Mouse (Mus musculus) heart, embryonic 10.5 days (tissue): ENCODE data around the gene Rgs10. TPM values are rescaled to one million over a fixed set of nuclear protein-coding genes. Genes with fewer than 3 reads are reported as not detected.

ENCODE experiments used
- DNase-seq: peaks from one replicate; pipeline ENCODE4 v3.0.0-alpha.2; 2017; ENCODE audit warnings: low spot score
- H3K27ac ChIP-seq: fragments of 300-500 bp; sonication (generic); 2 replicates; pipeline ENCODE4 v1.5.1; 2016; ENCODE audit warnings: mild to moderate bottlenecking
- H3K27me3 ChIP-seq: fragments of 300-500 bp; sonication (generic); 2 replicates; pipeline ENCODE4 v1.6.1; 2016; ENCODE audit warnings: mild to moderate bottlenecking; ENCODE audit not compliant: poor library complexity, insufficient read depth, severe bottlenecking
- H3K36me3 ChIP-seq: fragments of 300-500 bp; sonication (generic); 2 replicates; pipeline ENCODE4 v1.6.1; 2016; ENCODE audit warnings: mild to moderate bottlenecking, moderate library complexity
- H3K4me1 ChIP-seq: fragments of 300-500 bp; sonication (generic); 2 replicates; pipeline ENCODE4 v1.6.1; 2016; ENCODE audit warnings: mild to moderate bottlenecking
- H3K4me3 ChIP-seq: fragments of 300-500 bp; sonication (generic); 2 replicates; pipeline ENCODE4 v1.5.1; 2016; ENCODE audit warnings: mild to moderate bottlenecking, moderate library complexity
- H3K9me3 ChIP-seq: fragments of 300-500 bp; sonication (generic); 2 replicates; pipeline ENCODE4 v1.6.1; 2016; ENCODE audit warnings: mild to moderate bottlenecking, moderate library complexity
- WGBS: fragments of 180-500 bp; shearing (Covaris S2); methylation state at CpG from one replicate; pipeline ENCODE4 v1.1.7; 2016; 5-methylcytosine and 5-hydroxymethylcytosine counted together
- polyA plus RNA-seq: library from polyadenylated mRNA; unstranded; fragments of >200 nt; fragmentation: Nextera tagmentation; extraction: Ambion mirVana; gene quantifications from 2 replicates; pipeline ENCODE4 v1.2.1, GENCODE M21; 2016

Gene Rgs10
- polyA plus RNA-seq, 1 experiment from 2014 or later = 19.3 TPM

- no peaks in the 10 kb centered on the region for H3K4me1 ChIP-seq
- DNase-seq = no peak
- WGBS = 76% methylated on average over 10 of the region's 10 CpGs
- H3K4me3 ChIP-seq = no peak overlapping the region
- no peaks in the 10 kb centered on the region for H3K27me3 ChIP-seq
- no peak overlapping the region for H3K27ac ChIP-seq
- peaks cover 4% of the 10 kb centered on the region; the same call in 1 of the 2 replicates for H3K36me3 ChIP-seq
- no peaks in the 10 kb centered on the region for H3K9me3 ChIP-seq
These were observed 14.0 kb upstream of the Rgs10 start for GRCm38 (mm10) chr7:128432574-128432973.

GRCm38 (mm10) chr7:128422491-128422890 lies 3.9 kb upstream of the Rgs10 start:
- WGBS = 63% methylated on average over 3 of the region's 3 CpGs
- H3K4me3 ChIP-seq = no peak overlapping the region
- DNase-seq = no peak
- no peak overlapping the region for H3K27ac ChIP-seq
- no peaks in the 10 kb centered on the region for H3K36me3 ChIP-seq
- peaks cover 13% of the 10 kb centered on the region for H3K4me1 ChIP-seq
- H3K27me3 ChIP-seq = peaks cover 50% of the 10 kb centered on the region
- no peaks in the 10 kb centered on the region for H3K9me3 ChIP-seq

- DNase-seq = no peak
- H3K9me3 ChIP-seq = no peaks in the 10 kb centered on the region
- peaks cover 57% of the 10 kb centered on the region for H3K27me3 ChIP-seq
- 78% methylated on average over 7 of the region's 7 CpGs for WGBS
- no peaks in the 10 kb centered on the region for H3K36me3 ChIP-seq
- peaks cover 19% of the 10 kb centered on the region for H3K4me1 ChIP-seq
- H3K4me3 ChIP-seq = no peak overlapping the region
- no peak overlapping the region for H3K27ac ChIP-seq
These were observed 3.1 kb upstream of the Rgs10 start for GRCm38 (mm10) chr7:128421701-128422100.

GRCm38 (mm10) chr7:128419690-128420089 lies 1.1 kb upstream of the Rgs10 start:
- H3K36me3 ChIP-seq = no peaks in the 10 kb centered on the region
- H3K4me1 ChIP-seq = peaks cover 31% of the 10 kb centered on the region
- H3K4me3 ChIP-seq = no peak overlapping the region
- H3K9me3 ChIP-seq = no peaks in the 10 kb centered on the region
- no peak overlapping the region for H3K27ac ChIP-seq
- 18% methylated on average over 9 of the region's 9 CpGs for WGBS
- peaks cover 68% of the 10 kb centered on the region for H3K27me3 ChIP-seq
- no peak for DNase-seq

- Histone ChIP-seq H3K4me1 (peaks cover 50% of the 10 kb centered on the region), H3K27me3 (peaks cover 69% of the 10 kb centered on the region), H3K4me3 (peak overlapping the region; percentile 88), H3K36me3 (no peaks in the 10 kb centered on the region), H3K9me3 (no peaks in the 10 kb centered on the region), H3K27ac (peak overlapping the region; percentile 85)
- no peak for DNase-seq
- 3% methylated on average over 32 of the region's 32 CpGs for WGBS
These were observed 1.2 kb downstream of the Rgs10 start for GRCm38 (mm10) chr7:128417226-128417929.

- 66% methylated on average over 6 of the region's 6 CpGs for WGBS
- Histone ChIP-seq H3K4me3 (peak overlapping the region; percentile 88; the same call in 1 of the 2 replicates), H3K9me3 (no peaks in the 10 kb centered on the region), H3K36me3 (no peaks in the 10 kb centered on the region), H3K4me1 (peaks cover 55% of the 10 kb centered on the region), H3K27ac (no peak overlapping the region), H3K27me3 (peaks cover 65% of the 10 kb centered on the region)
- no peak for DNase-seq
These were observed 1.9 kb downstream of the Rgs10 start for GRCm38 (mm10) chr7:128416664-128417063.

- Histone ChIP-seq H3K9me3 (no peaks in the 10 kb centered on the region), H3K4me1 (peaks cover 55% of the 10 kb centered on the region), H3K27ac (peak overlapping the region; percentile 79), H3K27me3 (peaks cover 47% of the 10 kb centered on the region), H3K36me3 (no peaks in the 10 kb centered on the region), H3K4me3 (peak overlapping the region; percentile 32)
- DNase-seq = no peak
- 7% methylated on average over 8 of the region's 8 CpGs for WGBS
These were observed 4.1 kb downstream of the Rgs10 start for GRCm38 (mm10) chr7:128414433-128414832.

GRCm38 (mm10) chr7:128412071-128412833 lies 6.3 kb downstream of the Rgs10 start:
- H3K36me3 ChIP-seq = peaks cover 3% of the 10 kb centered on the region; the same call in 1 of the 2 replicates
- H3K9me3 ChIP-seq = no peaks in the 10 kb centered on the region
- 57% methylated on average over 10 of the region's 10 CpGs for WGBS
- H3K27me3 ChIP-seq = peaks cover 25% of the 10 kb centered on the region
- no peak overlapping the region for H3K27ac ChIP-seq
- H3K4me3 ChIP-seq = no peak overlapping the region
- no peak for DNase-seq
- H3K4me1 ChIP-seq = peaks cover 46% of the 10 kb centered on the region

GRCm38 (mm10) chr7:128410708-128411413 lies 7.7 kb downstream of the Rgs10 start:
- H3K27me3 ChIP-seq = peaks cover 12% of the 10 kb centered on the region
- H3K4me3 ChIP-seq = no peak overlapping the region
- no peak overlapping the region for H3K27ac ChIP-seq
- H3K9me3 ChIP-seq = no peaks in the 10 kb centered on the region
- no peak for DNase-seq
- peaks cover 3% of the 10 kb centered on the region; the same call in 1 of the 2 replicates for H3K36me3 ChIP-seq
- H3K4me1 ChIP-seq = peaks cover 48% of the 10 kb centered on the region
- 79% methylated on average over 11 of the region's 11 CpGs for WGBS

GRCm38 (mm10) chr7:128408265-128408664 lies 10.3 kb downstream of the Rgs10 start:
- H3K27ac ChIP-seq = no peak overlapping the region
- no peaks in the 10 kb centered on the region for H3K27me3 ChIP-seq
- 90% methylated on average over 5 of the region's 5 CpGs for WGBS
- peaks cover 32% of the 10 kb centered on the region for H3K4me1 ChIP-seq
- no peaks in the 10 kb centered on the region for H3K9me3 ChIP-seq
- no peak for DNase-seq
- peaks cover 3% of the 10 kb centered on the region; the same call in 1 of the 2 replicates for H3K36me3 ChIP-seq
- no peak overlapping the region for H3K4me3 ChIP-seq

- H3K4me3 ChIP-seq = no peak overlapping the region
These were observed 14.6 kb downstream of the Rgs10 start for GRCm38 (mm10) chr7:128403988-128404387.

GRCm38 (mm10) chr7:128403586-128403985 lies 15.0 kb downstream of the Rgs10 start:
- Histone ChIP-seq H3K36me3 (peaks cover 20% of the 10 kb centered on the region), H3K4me1 (peaks cover 35% of the 10 kb centered on the region), H3K27me3 (no peaks in the 10 kb centered on the region), H3K27ac (0 out of 2 replicates have a peak overlapping the region, but pooled peaks have one; percentile 7), H3K9me3 (no peaks in the 10 kb centered on the region), H3K4me3 (no peak overlapping the region)
- no peak for DNase-seq
- 66% methylated on average over 6 of the region's 6 CpGs for WGBS

More at GRCm38 (mm10) chr7:128403988-128404387, 14.6 kb downstream of the Rgs10 start:
- Histone ChIP-seq H3K9me3 (no peaks in the 10 kb centered on the region), H3K36me3 (peaks cover 20% of the 10 kb centered on the region), H3K4me1 (peaks cover 31% of the 10 kb centered on the region), H3K27ac (0 out of 2 replicates have a peak overlapping the region, but pooled peaks have one; percentile 7), H3K27me3 (no peaks in the 10 kb centered on the region)
- DNase-seq = no peak
- WGBS = 75% methylated on average over 6 of the region's 6 CpGs
